ENCODE assay signal across 9 mouse cellular contexts in the genomic region with DNA sequence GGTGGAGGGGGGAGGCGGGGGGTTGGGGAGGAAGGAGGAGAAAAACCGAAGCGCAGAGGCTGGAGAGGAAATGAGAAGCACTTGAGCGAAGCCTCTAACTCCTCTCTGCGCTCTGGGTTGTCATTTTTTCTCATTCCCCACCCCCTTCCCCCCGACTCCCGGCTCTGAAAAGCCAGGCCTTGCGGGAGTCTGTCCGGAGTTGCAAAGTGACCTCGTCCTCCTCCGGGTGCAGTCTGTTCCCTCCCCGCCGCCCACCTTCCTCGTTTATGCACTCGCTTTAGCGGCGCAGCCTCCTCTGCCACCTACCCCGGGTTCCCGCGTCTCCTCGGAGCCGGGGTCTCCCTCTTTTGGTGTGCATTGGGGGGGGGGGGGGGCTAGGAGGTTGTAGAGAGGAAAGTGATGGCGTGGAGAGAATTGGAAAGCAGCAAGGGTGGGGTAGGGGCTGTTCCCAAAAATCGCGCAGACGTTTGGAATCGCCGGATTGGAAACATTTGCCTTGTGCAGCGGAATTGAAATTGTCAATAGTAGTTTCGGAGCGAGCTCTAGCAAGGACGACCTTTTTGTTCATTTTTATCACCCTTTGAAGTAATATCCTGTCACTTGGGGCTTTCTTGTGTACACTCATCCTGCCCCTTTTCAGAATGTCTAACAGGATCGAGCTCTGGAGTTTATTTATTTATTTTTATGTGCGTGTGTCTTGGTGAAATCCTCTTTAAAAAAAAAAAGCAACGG. TPM values are rescaled to one million over a fixed set of nuclear protein-coding genes. Genes with fewer than 3 reads are reported as not detected.
DNase-seq lines count a peak whose midpoint lies in the region; ATAC-seq lines count a peak whose summit lies in the region.
"Had no signal": no experiment of that assay in that cellular context is flagged by ENCODE, and none has a peak within 500 bp of the region (broad histone marks: within the 10 kb centered on the region; RNA-seq: fewer than 3 reads in every experiment).

No protein-coding gene starts in this region.

- WGBS in midbrain, embryonic 13.5 days, result under 1% methylated on average over 35 of the region's 35 CpGs

- H3K27me3 ChIP-seq in midbrain, embryonic 13.5 days, result peaks cover 80% of the 10 kb centered on the region

- no peaks in the 10 kb centered on the region for H3K9me3 ChIP-seq in midbrain, embryonic 13.5 days

- peak; percentile 59 for ATAC-seq in midbrain, embryonic 13.5 days
- ATAC-seq: Patski had no signal

- peak overlapping the region; percentile 93 for H3K4me2 ChIP-seq in midbrain, embryonic 13.5 days (replicated peaks)

- H3K36me3 ChIP-seq in midbrain, embryonic 13.5 days, result no peaks in the 10 kb centered on the region

- peak overlapping the region; percentile 68 for H3K9ac ChIP-seq in midbrain, embryonic 13.5 days (replicated peaks)

- H3K4me1 ChIP-seq in midbrain, embryonic 13.5 days (replicated peaks), result peaks cover 28% of the 10 kb centered on the region

- no peak overlapping the region for H3K27ac ChIP-seq in midbrain, embryonic 13.5 days

- peak; percentile 32 to 40 for DNase-seq in cerebellum, postnatal 4 days (ENCODE audit: low spot score in 2 of 2)
- no peak for DNase-seq in cerebellum, adult 11-12 months
- peak; percentile 3 to 18 for DNase-seq in urinary bladder, postnatal 36 days (ENCODE audit: low spot score in 2 of 2)
- DNase-seq in urinary bladder, postnatal 25 days (ENCODE audit: low spot score), result no peak
- peak; percentile 32 for DNase-seq in forelimb bud, embryonic 11.5 days (ENCODE audit: low read depth, low spot score)
- DNase-seq in kidney, postnatal 25 days, result peak; percentile 5 to 41
- DNase-seq in thymus, postnatal 14 days, result peak; percentile 56

- peak overlapping the region; percentile 61 for H3K4me3 ChIP-seq in midbrain, embryonic 13.5 days (replicated peaks)

RNA-seq across cellular contexts. Expression of gene Sfmbt2, which starts 2.6 kb away (rescaled TPM):
- 2.9 TPM in 2 replicates for polyA plus RNA-seq in midbrain, embryonic 13.5 days (2015; fragmentation: Nextera tagmentation; extraction: Ambion mirVana)

Comparison
In these comparisons a context has a peak if more than half of its experiments do, and no peak if none do; other contexts are left out.
1. DNase-seq: peak in cerebellum, postnatal 4 days (2 of 2), urinary bladder, postnatal 36 days (2 of 2), forelimb bud, embryonic 11.5 days (single experiment), kidney, postnatal 25 days (2 of 2) and thymus, postnatal 14 days (single experiment); none in cerebellum, adult 11-12 months (single experiment) and urinary bladder, postnatal 25 days (single experiment).